Mouse (Mus musculus): ENCODE data around the gene Vmn1r27. TPM values are rescaled to one million over a fixed set of nuclear protein-coding genes. Genes with fewer than 3 reads are reported as not detected.

Vmn1r27 gene
- not detected in 2 replicates for polyA plus RNA-seq (2015; fragmentation: Nextera tagmentation; extraction: Ambion mirVana)

DNA sequence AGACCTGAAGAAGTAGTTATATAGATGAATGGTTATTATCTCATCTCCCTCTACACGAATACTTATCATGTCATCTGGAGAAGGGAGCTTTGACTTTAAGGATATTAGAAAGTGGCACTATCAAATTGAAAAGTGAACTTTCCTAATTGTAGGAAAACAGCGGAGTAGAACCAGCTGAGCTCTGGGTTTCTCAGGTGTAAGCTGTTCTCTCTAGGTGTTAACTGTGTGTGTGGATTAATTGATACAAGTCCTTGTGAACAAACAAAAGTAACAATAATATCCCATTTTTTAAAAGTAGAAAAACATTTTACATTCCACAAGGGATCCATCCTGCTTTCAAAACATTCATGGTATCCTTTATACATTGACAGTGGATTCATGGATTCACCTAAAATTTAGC, at the start of gene Vmn1r27:
Gene Vmn1r27, minus strand, starts transcription at position 101 of the 400 bp plus-strand sequence.
- no peak for ATAC-seq (ENCODE audit: borderline replicate concordance, extremely low read depth, low FRiP score, low TSS enrichment)
- no peaks in the 10 kb centered on the region for H3K36me3 ChIP-seq
- H3K4me1 ChIP-seq = no peaks in the 10 kb centered on the region
- no peaks in the 10 kb centered on the region for H3K9me3 ChIP-seq
- H3K27me3 ChIP-seq = no peaks in the 10 kb centered on the region
- H3K4me3 ChIP-seq = no peak within 1 kb of the TSS
- H3K9ac ChIP-seq = no peak within 1 kb of the TSS
- WGBS = 70% methylated on average over 2 of the region's 2 CpGs
- no peak within 1 kb of the TSS for H3K27ac ChIP-seq
- H3K4me2 ChIP-seq = no peak within 1 kb of the TSS

DNA sequence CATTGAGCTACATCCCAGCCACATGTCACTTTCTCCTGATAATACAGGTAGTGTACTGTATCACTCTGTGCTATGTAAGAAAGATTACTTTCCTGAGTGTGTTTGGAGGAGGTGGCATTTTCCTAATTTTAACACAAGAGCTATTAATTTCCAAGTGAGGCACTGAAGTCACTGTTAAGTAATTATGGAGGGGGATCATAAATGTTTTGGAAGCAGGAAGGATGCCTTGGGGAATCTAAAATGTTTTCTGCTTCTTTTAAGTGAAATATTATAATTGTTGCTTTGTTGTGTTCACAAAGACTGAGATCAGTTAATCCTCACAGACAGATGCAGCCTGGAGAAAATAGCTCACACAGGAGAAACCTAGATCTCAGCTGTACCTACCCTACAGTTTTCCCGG, 43.1 kb upstream of the Vmn1r27 start, which contains the start of gene Vmn1r28:
Gene Vmn1r28, plus strand, starts transcription at position 301 of the 400 bp plus-strand sequence.
- Histone ChIP-seq H3K9me3 (no peaks in the 10 kb centered on the region), H3K4me3 (no peak within 1 kb of the TSS), H3K4me2 (no peak within 1 kb of the TSS), H3K4me1 (no peaks in the 10 kb centered on the region), H3K9ac (no peak within 1 kb of the TSS), H3K36me3 (no peaks in the 10 kb centered on the region), H3K27ac (no peak within 1 kb of the TSS), H3K27me3 (no peaks in the 10 kb centered on the region)
- WGBS = 92% methylated on average over 1 of the region's 1 CpGs
- no peak for ATAC-seq (ENCODE audit: borderline replicate concordance, extremely low read depth, low FRiP score, low TSS enrichment)

DNA sequence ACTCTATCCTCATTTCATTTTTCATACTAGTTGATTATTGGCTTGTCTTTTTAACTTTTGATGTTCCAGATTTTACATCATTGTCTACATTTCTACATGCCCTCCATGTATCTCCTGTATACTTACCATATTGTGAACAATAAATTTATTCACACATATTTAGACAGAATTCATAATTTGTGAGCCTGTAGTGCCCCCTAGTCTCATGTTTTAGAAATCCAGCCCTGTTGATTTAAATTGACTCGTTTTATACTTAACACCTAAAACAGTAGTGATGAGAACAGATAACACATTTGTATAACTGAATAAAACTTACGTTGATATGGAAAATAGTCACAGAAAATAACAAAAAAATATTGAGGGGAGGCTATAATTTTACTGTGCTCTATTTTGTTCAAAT, 2.5 kb downstream of the Vmn1r27 start:
- Histone ChIP-seq H3K36me3 (no peaks in the 10 kb centered on the region), H3K4me3 (no peak overlapping the region), H3K4me2 (no peak overlapping the region), H3K9ac (no peak overlapping the region), H3K27me3 (no peaks in the 10 kb centered on the region), H3K4me1 (no peaks in the 10 kb centered on the region), H3K9me3 (no peaks in the 10 kb centered on the region), H3K27ac (no peak overlapping the region)
- 74% methylated on average over 2 of the region's 2 CpGs for WGBS
- ATAC-seq (ENCODE audit: borderline replicate concordance, extremely low read depth, low FRiP score, low TSS enrichment) = no peak

Other genes starting within 250 kb of the Vmn1r27 start
- not detected in 2 replicates for gene Vmn1r25, start 238.0 kb downstream of the Vmn1r27 start, polyA plus RNA-seq (2015; fragmentation: Nextera tagmentation; extraction: Ambion mirVana)
- not detected in 2 replicates for gene Vmn1r26, start 203.7 kb downstream of the Vmn1r27 start, polyA plus RNA-seq (2015; fragmentation: Nextera tagmentation; extraction: Ambion mirVana)
- not detected in 2 replicates for gene Vmn1r28, start 43.2 kb upstream of the Vmn1r27 start, polyA plus RNA-seq (2015; fragmentation: Nextera tagmentation; extraction: Ambion mirVana)
- not detected in 2 replicates for gene Vmn1r29, start 82.7 kb upstream of the Vmn1r27 start, polyA plus RNA-seq (2015; fragmentation: Nextera tagmentation; extraction: Ambion mirVana)
- not detected in 2 replicates for gene Vmn1r30, start 224.6 kb upstream of the Vmn1r27 start, polyA plus RNA-seq (2015; fragmentation: Nextera tagmentation; extraction: Ambion mirVana)